Mouse (Mus musculus): ENCODE results near the gene Atxn2.
"Not testable (repeated sequence)": the region's sequence is repeated elsewhere in the genome, so short reads cannot be mapped to it uniquely, and the experiment has no call there.

Gene Atxn2

DNA sequence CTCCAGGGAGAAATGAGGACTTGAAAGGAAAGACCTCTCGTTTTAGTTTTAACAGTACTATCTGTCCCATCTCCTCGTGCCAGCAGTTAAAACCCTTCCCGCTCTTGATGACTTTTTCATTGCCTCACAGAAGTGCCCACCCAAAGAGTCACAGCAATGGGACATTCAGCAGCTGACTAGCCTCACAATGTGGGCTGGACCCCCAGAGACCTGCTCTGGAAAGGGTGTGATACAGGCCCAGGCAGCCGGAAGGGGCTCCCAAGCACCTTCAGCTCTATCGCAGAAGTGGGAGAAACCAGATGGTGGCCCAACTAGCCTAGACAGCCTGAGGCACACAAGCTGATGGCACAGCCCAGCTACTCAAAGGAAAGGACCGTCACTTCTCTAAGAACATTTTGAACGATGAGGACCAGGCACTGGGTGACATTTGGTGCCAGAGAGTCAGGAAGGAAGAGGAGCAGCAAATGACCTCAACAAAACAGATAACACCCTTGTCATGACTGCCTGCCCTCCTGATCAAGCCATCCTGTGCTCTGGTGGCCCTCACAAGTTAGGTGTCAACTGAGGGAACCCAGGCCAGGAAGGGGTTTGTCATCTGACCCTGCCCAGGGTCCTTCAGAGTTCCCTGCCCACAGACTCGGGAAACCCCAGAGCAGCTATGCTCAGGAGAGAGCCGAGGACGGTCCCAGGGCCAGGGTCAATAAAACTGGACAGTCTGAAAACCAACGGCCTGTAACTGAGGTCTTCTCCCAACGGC, 124.0 kb downstream of the Atxn2 start:
- no peak for DNase-seq (ENCODE audit: low spot score in 2 of 2)

DNA sequence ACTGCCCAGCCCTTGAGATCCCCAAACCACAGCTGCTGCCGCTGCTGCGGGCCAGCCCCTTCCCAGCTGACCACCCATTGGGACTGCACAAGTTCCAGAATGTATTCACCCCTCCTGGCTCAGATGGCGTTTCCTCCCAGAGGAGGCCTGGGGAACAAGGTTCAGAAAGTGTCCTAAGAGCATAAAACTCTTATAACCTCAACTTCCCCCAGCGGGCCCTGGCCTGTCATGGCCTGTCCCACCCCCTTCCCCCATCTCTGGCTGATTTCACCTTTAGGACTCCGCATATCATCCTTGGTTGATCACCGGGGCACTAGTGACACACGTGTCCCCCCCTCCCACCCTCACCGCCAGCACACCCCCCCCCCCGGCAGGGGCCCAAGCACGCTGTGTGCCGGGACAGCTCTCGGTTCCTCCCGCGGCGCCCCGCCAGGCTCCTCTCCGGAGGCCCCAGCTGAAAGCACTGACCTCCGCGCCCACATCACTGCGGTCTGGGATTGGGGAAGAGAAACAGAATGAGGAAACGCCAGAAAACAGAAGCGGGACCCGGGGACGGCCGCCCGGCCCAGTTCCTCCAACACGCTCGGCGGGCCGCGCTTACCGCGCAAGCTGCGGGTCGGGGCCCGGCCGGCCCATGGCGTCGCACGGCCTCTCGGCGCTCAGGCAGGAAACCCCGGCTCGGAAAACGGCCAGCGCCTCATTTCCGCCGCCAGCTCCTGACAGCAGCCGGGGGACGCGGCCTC, 125.0 kb downstream of the Atxn2 start:
- peak; percentile 67 to 77 for DNase-seq (ENCODE audit: low spot score in 2 of 2)

DNA sequence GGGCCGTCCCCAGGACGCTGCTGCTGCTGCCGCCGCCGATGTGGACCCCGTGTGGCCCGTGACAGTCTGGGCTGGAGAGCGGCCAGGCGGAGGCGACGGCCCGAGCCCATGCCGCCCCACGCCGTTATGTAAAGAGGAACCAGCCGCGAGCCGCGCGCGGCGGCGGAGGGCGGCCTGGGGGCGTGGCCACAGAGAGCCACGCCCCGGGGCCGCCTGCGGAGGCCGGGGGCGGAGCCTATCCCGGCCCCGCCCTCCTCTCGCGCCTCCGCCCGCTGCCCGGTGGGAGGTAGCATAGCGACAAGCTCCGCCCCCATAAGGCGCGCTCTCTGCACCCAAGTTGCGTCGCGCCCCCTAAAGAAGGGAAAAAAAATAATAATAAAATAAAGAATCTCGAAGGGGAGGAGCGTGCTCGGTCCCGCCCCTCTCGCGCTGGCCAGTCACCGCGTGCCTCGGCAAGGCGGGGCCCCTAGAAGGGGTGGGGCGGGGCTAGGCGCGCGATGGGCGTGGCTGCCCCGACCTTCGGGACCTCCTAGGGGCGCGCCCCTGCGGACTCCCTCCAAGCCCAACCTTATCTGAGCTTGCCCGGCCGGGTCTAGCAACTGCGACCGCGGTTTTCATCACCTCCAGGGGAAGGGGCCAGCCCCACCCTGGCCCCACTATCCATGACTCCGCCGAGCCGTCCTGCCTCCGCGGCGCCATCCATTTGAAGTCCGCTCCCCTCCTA, 125.7 kb downstream of the Atxn2 start:
- DNase-seq (ENCODE audit: low spot score in 2 of 2), result peak; percentile 89 to 90

DNA sequence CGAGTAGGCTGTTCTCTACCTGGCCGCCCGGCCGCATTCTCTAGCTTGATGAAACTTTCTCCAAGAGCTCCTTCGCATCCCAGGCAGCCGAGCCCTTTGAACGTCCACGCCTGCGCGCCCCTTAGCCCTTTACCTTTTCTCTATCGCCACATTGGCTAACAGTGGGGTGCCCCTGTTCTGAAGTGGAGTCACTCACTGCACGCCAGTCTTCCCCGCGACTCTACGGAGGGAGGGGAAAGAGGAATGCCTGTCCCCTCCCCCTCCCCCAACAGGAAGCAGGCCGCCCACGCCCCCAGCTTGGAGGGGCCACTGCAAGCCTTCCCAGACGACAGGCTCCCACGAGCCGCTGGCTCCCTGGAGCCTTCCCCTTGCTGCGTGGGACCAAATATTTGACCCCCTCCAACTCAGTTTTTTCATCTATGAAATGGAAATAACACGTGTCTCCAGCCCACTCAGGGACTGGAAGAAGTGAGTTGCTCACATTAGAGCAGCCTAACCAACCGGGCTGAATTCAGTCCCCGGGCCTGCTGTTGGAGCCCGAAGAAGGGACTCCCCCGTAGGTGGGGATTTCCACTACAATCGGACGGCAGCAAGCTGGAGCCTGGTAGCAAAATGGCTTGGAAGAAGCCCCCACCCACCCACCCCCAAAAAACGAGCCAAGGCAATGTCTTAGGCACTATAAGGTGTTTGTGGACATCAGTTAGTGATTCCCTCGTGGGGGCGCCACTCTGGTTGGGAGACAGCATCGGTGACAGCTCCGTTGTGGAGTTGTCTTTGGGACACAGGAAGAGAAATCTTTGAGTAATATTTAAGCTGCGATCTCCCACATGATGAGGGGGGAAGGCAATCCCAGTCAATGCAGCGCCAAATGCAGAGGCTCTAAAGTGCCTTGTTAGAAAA, 126.6 kb downstream of the Atxn2 start, which contains the start of gene Sh2b3:
Gene Sh2b3, minus strand, starts transcription at position 206 of the 900 bp plus-strand sequence.
- DNase-seq (ENCODE audit: low spot score in 2 of 2), result peak in 1 of 2 experiments; percentile 38

GRCm38 (mm10) chr5:121838341-121839127, 127.4 kb downstream of the Atxn2 start:
- peak; percentile 48 to 66 for DNase-seq (ENCODE audit: low spot score in 2 of 2)

- no peak for DNase-seq (ENCODE audit: low spot score in 2 of 2)
Measured at GRCm38 (mm10) chr5:121839128-121839473, 128.0 kb downstream of the Atxn2 start.

GRCm38 (mm10) chr5:121841516-121841915, 130.4 kb downstream of the Atxn2 start:
- DNase-seq (ENCODE audit: low spot score in 2 of 2), result no peak

DNA sequence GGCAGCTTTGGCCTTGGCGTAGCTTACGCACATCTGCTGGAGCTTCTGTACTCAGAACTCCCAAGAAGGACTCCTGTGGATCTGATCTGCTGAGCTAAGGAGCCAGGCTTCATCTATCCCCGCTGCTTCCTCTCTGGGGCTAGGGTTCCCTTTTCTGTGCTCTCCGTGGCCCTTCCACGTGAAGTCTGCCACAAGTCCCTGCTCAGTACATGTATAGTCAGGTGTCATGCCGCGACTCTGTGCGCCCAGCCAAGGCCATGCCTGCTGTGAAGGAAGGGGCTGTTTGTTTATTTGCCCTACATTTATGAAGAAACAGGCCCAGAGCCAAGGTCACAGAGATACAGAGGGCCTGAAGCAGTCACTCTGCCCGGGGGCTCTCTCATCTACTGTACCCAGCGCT, 130.8 kb downstream of the Atxn2 start:
- no peak for DNase-seq (ENCODE audit: low spot score in 2 of 2)

- DNase-seq (ENCODE audit: low spot score in 2 of 2), result peak; percentile 70 to 78
Measured at GRCm38 (mm10) chr5:121842665-121843118, 131.6 kb downstream of the Atxn2 start.

GRCm38 (mm10) chr5:121843138-121843905, 132.2 kb downstream of the Atxn2 start:
- no peak for DNase-seq (ENCODE audit: low spot score in 2 of 2)

DNA sequence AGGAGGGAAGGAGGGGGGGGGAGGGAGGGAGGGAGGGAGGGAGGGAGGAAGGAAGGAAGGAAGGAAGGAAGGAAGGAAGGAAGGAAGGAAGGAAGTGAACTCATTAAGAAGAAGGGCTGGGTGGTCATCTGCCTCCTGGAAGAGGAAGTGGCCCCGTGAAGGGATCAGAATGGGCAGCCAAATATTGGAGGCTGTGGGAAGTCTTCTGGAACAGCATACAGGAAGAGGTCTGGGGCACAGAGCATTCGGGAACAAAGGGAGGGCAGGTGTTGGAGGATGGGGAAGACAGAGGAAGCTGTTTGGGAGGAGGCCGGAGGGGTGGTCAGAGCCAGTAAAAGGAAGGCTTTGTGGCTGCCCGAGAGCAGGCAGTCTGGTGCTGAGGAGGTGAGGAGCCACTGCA, 134.2 kb downstream of the Atxn2 start:
- no peak for DNase-seq (ENCODE audit: low spot score in 2 of 2)

DNA sequence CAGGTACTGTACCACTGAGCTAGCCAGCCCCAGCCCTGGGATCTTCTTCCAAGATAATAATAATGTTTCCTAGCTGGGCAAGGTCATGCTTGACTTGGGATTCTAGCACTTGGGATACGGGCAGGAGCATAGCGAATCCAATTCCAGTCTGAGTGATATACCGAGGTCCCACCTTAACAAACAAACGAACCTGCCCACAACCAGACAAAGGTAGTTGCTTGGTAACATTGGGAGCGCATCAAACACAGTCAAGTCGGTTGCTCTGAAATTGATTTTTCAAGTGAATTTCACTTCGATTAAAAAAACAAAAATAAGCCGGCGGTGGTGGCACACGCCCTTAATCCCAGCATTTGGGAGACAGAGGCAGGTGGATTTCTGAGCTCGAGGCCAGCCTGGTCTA, 135.2 kb downstream of the Atxn2 start:
- no peak for DNase-seq (ENCODE audit: low spot score in 2 of 2)

- not testable (repeated sequence) for DNase-seq (ENCODE audit: low spot score in 2 of 2)
Measured at GRCm38 (mm10) chr5:121847269-121847668, 136.1 kb downstream of the Atxn2 start.

DNA sequence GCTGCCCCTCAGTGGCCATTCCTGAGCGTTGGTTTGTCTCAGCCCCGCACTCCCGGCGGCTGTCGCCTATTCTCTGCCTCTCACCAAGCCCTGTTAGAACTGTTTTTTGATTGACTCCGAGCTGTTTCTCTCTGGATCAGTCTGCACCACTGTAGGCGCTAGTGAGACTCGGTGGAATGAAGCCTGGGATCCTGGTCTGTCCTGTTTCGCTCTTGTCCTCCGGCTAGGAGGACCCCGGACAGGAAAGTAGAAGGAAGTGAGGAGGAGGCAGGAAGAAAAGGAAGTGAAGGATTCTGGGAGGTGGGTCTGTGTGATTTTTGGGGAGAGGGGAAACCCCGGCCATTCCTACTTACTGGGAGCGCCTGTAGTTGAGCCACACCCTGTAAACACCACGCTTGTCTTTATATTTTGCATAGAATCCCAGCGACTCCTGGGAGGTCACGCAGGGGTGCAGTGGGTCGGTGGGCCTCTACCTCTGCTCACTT, 136.9 kb downstream of the Atxn2 start:
- no peak for DNase-seq (ENCODE audit: low spot score in 2 of 2)

GRCm38 (mm10) chr5:121848743-121849142, 137.6 kb downstream of the Atxn2 start, which contains the start of gene Pheta1:
Gene Pheta1, plus strand, starts transcription at chr5:121848984.
- peak; percentile 81 to 87 for DNase-seq (ENCODE audit: low spot score in 2 of 2)

DNA sequence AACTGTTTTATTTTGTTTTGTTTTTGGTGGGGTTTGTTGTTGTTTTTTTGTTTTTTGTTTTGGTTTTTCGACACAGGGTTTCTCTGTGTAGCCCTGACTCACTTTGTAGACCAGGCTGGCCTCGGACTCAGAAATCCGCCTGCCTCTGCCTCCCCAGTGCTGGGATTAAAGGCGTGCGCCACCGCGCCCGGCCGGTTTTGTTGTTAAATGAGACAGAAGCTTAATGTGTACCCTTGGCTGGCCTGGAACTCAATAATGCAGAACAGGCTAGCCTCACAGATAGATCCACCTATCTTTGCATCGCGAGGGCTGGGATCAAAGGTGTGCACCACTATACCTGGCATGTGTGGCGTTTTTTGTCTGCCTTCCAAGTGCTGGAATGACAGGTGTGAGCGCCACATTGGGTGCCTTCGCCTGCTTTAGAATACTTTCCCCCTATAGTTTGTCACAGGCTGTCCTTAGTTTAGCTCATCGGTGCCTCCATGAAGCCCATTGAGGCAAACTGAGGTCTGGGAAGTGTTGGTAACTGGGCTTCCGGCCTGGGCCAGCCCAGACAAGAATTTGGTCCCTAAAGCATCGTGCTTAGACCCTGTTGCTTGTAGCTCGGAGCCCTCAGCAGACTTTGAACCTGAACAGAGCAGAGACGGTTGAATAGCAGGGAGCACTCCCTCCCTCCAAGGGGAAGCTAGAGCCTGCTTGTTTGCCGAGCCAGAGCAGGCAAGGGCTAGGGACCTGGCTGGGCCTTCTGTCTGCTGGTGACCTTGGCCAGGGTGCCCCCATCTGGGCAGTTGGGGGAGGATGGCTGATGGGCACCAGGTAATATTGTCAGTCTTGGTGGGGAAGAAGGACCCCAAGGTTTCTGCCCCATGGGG, 138.6 kb downstream of the Atxn2 start:
- no peak for DNase-seq (ENCODE audit: low spot score in 2 of 2)

- no peak for DNase-seq (ENCODE audit: low spot score in 2 of 2)
Measured at GRCm38 (mm10) chr5:121853368-121854051, 142.4 kb downstream of the Atxn2 start.

DNA sequence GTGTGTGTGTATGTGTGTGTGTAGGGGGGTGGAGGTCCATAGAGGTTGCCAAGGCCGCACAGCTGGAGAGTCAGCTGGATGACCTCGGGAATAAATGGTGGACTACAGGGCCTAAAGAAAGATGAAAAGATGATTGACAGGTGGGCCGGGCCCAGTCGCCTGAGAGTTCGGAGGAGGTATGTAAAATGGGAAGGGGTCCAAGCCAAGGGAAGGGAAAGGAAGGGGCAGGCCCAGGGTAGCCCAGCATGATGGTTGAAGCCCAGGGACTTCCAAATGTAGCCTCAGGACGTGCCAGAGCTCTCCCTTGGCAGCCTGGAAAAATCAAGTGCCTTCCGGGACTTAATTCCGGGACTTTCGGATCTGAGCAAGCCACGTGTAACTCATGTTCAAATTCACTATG, 143.6 kb downstream of the Atxn2 start:
- DNase-seq (ENCODE audit: low spot score in 2 of 2), result no peak

All from spleen, postnatal 14 days (tissue).